Mouse (Mus musculus) kidney, adult 11 months (tissue): ENCODE data around the gene Samm50.

Experiments
- DNase-seq: peaks from one replicate; pipeline ENCODE4 v3.0.0; 2022

The Samm50 gene

GRCm38 (mm10) chr15:84212031-84212755, 20.2 kb downstream of the Samm50 start:
- DNase-seq = peak; percentile 70

- DNase-seq = no peak
These were observed 20.7 kb downstream of the Samm50 start for GRCm38 (mm10) chr15:84212756-84213105.

GRCm38 (mm10) chr15:84213162-84213739, 21.2 kb downstream of the Samm50 start:
- no peak for DNase-seq

- no peak for DNase-seq
These were observed 22.4 kb downstream of the Samm50 start for GRCm38 (mm10) chr15:84214476-84214875.

GRCm38 (mm10) chr15:84215273-84215672, 23.2 kb downstream of the Samm50 start:
- DNase-seq = no peak

GRCm38 (mm10) chr15:84216026-84216425, 24.0 kb downstream of the Samm50 start:
- DNase-seq = no peak

- peak; percentile 78 for DNase-seq
These were observed 24.5 kb downstream of the Samm50 start for GRCm38 (mm10) chr15:84216461-84217084.

- no peak for DNase-seq
These were observed 26.1 kb downstream of the Samm50 start for GRCm38 (mm10) chr15:84217969-84218782.

- DNase-seq = no peak
These were observed 26.8 kb downstream of the Samm50 start for GRCm38 (mm10) chr15:84218783-84219271.

- no peak for DNase-seq
These were observed 29.5 kb downstream of the Samm50 start for GRCm38 (mm10) chr15:84221539-84221938.

GRCm38 (mm10) chr15:84223423-84223822, 31.4 kb downstream of the Samm50 start:
- DNase-seq = no peak

GRCm38 (mm10) chr15:84224779-84225178, 32.7 kb downstream of the Samm50 start:
- no peak for DNase-seq

GRCm38 (mm10) chr15:84226918-84227317, 34.9 kb downstream of the Samm50 start:
- DNase-seq = no peak

- no peak for DNase-seq
These were observed 38.6 kb downstream of the Samm50 start for GRCm38 (mm10) chr15:84230661-84231060.

GRCm38 (mm10) chr15:84231113-84231712, 39.2 kb downstream of the Samm50 start:
- no peak for DNase-seq

- peak; percentile 65 for DNase-seq
These were observed 39.9 kb downstream of the Samm50 start, which contains the start of gene Parvb for GRCm38 (mm10) chr15:84231721-84232561. Gene Parvb (plus strand): TSS chr15:84232043.

GRCm38 (mm10) chr15:84232609-84233008, 40.6 kb downstream of the Samm50 start:
- DNase-seq = no peak

- DNase-seq = no peak
These were observed 42.9 kb downstream of the Samm50 start for GRCm38 (mm10) chr15:84234794-84235581.

GRCm38 (mm10) chr15:84235646-84236045, 43.6 kb downstream of the Samm50 start:
- peak; percentile 77 for DNase-seq

GRCm38 (mm10) chr15:84238552-84238951, 46.5 kb downstream of the Samm50 start:
- DNase-seq = no peak

GRCm38 (mm10) chr15:84238991-84239401, 47.0 kb downstream of the Samm50 start:
- no peak for DNase-seq
